Mouse (Mus musculus): ENCODE data around the gene Ccdc107.

The Ccdc107 gene

DNA sequence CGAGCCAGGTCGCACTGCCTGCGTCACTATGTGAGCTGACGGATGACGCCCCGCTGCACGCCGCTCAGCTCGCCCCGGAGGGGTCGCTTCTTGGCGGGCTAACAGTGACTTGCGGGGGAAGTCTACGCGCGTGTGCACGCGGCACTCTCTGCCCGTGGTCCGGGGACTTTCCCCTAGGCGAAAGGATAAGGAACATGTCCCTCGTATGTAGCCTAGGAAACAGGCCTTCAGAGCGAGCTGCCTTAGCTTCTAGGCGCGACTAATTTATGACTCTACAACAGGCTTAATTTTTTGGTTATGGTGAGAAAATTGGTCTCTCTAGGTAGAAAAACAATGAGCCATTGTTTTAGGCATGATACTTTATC lies at the start of gene Ccdc107:
Gene Ccdc107 (plus strand): TSS at position 80 of the 365 bp plus-strand sequence.
- peak; percentile 95 to 97 for DNase-seq (ENCODE audit: low spot score in 2 of 2)

DNA sequence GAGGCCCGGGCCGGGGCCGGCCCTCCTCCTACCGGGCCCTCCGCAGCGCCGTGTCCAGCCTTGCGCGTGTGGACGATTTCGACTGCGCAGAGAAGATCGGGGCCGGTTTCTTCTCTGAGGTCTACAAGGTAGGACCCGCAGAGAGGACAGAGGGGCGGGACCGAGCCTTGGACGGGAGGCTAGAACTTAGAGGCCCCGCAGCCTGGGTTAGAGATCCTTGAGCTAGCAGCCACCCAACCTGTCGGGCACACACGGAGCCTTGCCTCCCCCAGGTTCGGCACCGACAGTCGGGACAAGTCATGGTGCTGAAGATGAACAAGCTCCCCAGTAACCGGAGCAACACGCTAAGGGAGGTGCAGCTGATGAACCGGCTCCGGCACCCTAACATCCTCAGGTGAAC lies 49.2 kb upstream of the Ccdc107 start:
- DNase-seq (ENCODE audit: low spot score in 2 of 2): no peak

DNA sequence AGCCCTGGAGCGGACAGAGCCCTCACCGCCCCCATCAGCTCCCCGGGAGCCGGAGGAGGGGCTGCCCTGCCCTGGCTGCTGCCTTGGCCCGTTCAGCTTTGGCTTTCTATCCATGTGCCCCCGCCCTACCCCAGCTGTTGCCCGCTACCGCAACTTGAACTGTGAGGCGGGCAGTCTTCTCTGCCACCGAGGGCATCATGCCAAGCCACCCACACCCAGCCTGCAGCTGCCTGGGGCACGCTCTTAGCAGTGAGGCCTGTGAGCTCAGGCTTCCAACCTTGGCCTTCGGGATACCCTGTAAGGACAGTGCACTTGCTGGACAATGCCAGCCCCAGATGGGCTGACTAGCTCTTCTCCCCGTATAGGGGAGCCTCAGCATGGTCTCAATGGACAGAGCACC lies 45.4 kb upstream of the Ccdc107 start:
- no peak for DNase-seq (ENCODE audit: low spot score in 2 of 2)

DNA sequence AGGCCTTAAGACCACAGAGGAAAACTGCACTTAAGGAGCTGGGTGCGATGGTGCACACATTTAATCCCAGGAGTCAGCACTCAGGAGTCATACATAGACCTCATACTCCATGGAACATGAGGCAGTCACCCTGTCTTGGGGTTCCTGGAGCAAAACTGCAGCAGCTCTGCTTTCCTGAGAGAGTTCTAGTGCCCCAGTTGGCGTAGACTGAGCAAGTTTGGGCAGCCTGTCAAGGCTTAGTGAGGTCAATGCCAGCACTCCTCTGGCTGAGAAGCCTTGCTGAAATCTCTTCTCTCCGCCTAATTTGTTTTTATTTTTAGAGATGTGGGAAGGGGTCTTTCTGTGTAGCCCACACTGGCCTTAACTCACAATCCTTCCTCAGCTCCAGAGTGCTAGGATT lies 44.1 kb upstream of the Ccdc107 start:
- no peak for DNase-seq (ENCODE audit: low spot score in 2 of 2)

DNA sequence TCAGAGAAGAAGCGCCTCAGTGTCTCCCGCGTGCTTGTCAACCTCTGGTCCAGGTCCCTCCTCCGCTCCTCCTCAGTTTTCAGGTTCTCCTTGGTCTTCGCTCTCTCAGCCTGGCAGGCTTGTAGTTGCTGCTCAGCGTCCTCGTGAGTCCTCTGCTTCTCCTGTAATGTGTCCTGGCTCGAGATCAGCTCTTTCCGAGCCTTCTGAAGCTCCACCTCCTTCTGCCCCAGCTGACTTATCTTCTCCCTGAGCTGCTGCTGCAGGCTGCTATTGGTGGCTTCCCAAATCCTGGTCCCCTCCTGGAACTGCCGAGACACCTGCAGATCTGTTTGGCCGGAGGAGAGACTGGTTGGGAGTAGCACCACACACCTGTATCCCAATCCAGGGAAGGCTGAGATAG lies 40.4 kb upstream of the Ccdc107 start:
- DNase-seq (ENCODE audit: low spot score in 2 of 2): no peak

DNA sequence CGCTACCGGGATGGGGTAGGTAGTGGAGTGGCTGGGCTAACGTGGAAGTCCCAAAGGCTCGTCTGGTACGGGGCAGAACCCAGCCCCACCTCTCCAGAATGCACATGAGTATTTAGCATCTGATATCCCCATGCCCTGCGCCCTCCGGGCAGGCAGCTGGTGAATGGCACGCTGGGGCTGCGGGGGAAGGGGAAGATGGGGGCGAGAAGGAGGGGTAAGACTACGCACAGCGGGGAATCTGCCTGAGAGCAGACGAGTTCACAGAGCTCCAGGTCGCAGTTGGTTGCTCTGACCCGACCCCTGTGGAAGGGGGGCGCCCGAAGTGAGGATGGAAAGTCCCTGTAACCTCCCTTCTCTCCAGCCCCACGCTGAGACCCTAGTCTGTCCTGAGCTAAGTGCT lies 39.3 kb upstream of the Ccdc107 start:
- DNase-seq (ENCODE audit: low spot score in 2 of 2): no peak

DNA sequence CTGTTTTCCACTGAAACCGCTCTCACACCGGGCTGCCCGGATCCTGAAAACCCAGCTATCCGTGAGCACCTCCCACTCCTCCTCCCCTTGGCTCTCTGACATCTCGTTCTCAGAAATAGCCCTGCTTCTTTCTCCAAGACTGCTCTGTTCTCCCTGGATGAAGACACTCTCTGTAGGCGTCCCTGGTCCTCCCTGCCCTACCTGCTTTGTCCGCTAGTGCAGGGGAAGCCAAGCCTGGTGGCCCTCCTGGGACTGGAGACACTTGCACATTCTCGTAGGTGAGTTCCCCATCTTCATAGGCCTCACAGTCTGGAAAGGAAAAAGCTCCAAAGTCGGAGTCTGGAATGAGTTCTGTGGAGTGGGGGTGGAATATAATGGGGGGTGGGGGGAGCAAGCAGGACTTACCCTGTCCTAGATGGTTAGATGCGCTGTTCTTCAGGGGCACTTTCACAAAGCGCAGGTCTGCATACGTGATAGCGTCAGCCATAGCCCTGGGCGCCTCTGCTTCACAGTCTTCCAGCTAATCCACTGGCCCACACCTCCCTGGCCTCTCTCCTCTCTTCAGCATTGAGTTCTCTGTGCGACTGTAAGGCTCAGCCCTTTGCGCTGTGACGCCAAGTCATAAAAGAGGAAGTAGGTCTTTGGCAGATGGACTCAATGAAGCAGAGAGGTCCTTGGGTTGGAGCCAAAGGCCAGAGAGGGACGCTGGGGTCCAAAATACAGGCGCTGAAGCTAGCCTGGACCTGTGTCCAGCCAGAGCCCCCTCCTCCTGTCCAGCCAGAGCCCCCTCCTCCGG lies 38.5 kb upstream of the Ccdc107 start, which contains the start of gene Cd72:
Gene Cd72 (minus strand): TSS at position 588 of the 796 bp plus-strand sequence.
- DNase-seq (ENCODE audit: low spot score in 2 of 2): peak in 1 of 2 experiments; percentile 35

DNA sequence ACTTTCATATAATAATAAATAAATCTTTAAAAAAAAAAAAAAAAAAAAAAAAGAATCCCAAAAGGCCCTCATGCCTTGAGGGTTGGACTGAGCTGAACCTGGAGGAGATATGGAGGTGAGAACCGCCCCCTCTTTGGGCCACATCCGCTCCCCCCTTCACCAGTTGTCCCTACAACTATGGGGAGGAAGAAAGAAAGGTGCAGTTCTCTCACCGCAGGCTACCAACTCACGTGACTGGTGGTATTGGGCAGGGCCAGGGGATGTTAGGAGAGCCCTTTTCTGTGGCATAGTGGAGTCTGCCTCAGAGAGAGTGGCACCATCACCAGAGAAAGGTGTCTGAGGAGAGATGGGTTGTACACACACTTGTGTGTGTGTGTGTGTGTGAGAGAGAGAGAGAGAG lies 36.2 kb upstream of the Ccdc107 start:
- DNase-seq (ENCODE audit: low spot score in 2 of 2): no peak

DNA sequence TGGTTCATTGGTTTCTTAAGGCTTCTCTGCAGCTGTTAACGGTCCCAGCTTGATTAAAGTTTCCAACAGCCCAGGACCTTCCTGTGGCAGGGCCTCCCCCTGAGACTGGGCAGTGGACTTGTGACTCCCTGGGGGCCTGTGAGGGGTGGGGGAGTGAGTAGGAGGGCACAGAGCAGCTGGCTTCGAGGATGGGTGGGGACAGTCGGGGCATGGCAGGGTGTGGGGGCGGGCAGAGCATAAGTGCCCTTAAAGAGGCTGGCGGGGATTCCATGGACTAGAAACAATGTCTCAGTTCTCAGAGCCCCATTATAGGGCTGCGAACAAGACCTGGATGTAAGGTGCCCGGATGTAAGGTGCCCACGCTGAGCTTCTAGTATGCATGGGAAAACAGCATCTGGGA lies 35.6 kb upstream of the Ccdc107 start:
- DNase-seq (ENCODE audit: low spot score in 2 of 2): no peak

DNA sequence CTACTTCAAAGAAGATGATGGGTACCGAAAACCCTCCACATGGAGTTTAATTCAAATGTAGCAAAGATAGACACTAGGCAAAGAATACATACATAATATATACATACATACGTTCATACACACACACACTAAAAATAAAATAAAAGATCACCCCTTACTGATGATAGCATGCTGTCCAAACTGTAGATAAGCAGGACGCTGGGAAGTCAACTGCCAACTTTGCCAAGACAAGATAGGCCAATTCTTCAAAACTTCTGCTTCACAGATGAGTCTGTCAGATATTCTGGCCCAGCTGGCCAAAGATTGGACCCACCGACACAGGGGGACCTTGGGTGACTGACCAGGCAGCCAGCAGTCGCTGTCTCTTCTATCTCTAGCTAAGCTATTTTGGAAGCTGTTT lies 29.6 kb upstream of the Ccdc107 start:
- no peak for DNase-seq (ENCODE audit: low spot score in 2 of 2)

DNA sequence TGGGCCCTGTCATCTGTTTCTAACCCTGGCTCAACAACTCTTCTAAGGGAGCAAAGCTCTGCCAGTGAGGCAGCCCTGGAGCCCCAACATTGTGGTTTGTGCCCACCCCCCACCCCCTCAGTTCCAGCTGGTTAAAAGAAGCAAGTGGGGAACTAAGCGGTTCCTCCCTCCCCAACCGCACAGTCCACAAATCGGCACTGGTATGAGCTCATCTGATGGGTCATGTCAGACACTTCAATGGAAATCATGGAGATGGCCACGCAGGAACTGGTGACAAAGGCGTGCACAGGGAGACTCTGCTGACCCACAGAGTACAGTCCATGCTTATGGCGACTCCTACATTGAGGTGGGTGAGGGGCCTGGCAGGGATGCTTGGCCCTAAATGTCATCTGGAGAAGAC lies 26.8 kb upstream of the Ccdc107 start:
- no peak for DNase-seq (ENCODE audit: low spot score in 2 of 2)

DNA sequence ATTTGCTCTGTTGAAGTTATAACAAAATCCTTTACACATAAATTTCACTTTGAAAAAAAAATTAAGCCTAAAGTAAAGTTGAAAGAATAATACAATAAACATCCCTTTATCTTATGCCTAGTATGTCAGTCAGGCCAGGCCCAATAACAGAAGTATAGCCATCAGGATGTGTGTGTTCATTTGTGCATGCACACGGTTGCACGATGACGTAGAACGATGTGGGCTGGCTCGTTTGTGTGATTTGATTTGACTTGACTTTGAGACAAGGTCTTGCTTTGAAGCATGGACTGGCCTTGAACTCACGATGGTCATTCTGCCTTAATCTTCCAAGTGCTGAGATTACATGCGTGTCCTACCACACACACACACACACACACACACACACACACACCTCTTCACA lies 25.8 kb upstream of the Ccdc107 start:
- no peak for DNase-seq (ENCODE audit: low spot score in 2 of 2)

DNA sequence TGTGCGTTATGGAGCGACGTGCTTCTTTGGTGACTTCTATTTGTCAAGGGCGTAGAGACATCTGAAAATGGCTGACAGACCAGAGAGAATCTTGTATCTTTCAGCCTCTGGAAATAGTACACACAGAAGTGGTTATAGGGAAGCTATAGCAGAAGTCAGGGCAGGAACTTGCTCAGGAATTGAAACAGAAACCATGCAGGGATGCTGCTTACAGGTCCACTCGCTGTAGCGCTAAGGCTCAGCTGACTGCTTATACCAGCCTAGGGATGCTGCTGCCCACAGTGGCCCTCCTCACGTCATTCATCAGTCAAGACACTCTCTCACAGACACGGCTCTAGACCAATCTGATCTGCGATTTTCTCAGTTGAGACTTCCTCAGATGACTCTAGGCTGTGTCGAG lies 22.4 kb upstream of the Ccdc107 start:
- no peak for DNase-seq (ENCODE audit: low spot score in 2 of 2)

DNA sequence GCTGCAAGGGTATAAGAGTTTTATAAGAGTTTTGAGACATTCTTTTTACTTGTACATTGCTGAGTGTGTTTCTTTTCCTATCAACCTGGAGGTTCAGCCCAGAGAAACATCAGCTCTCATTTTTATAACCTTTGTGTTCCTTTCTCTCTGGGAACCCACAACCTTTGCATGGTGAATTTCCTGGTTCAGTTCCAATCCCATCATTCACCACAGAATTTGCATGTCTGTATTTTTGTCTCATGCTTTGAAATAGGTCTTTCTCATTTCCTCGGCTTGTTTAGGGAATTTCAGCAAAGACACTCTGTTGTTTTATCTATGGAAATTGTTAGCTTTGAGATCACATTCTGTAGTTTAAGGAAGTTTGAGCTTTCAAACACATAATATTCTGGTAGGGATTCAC lies 19.1 kb upstream of the Ccdc107 start:
- no peak for DNase-seq (ENCODE audit: low spot score in 2 of 2)

DNA sequence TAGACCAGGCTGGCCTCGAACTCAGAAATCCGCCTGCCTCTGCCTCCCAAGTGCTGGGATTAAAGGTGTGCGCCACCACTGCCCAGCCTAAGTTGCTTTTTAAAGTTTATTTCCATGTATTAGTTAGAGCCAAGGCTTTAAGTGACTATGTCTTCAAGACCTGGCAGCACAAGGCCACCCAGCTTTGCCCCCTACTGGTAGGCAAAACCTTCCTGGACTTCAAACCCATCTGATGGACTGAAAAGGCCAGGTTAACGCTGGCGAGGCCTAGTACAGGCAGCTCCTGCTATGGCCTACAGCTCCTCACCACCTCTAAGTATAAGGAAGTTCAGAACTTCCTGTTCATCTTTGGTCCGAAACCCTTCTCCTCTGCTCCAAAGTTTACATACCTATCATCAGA lies 16.1 kb upstream of the Ccdc107 start:
- DNase-seq (ENCODE audit: low spot score in 2 of 2): no peak

DNA sequence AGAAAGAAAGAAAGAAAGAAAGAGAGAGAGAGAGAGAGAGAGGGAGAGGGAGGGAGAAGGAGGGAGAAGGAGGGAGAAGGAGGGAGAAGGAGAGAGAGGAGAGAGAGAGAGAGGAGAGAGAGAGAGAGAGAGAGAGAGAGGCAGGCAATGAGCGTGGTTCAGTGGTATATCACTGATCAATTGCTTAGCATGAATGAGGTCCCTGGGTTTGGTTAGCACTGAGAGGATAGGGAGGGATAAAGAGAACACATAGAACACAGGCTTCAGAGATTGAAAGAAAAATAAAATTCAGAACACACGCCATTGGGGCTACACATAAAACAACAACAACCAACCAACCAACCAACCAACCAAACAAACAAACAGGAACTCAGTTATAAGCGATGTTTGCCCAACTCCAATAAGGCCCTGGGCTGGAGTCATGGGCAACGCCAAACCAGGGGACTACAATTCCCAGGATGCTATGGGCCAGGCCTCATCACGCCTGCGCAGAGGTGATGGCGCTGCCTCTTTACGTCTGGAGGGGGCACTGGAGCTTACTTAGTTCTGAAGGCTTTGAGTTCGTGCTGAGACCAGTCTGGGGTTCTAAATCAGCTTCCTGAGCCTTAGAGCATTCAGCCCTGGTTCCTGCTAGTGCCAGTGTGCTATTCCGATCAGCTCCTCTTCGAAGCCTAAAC lies 14.7 kb upstream of the Ccdc107 start:
- DNase-seq (ENCODE audit: low spot score in 2 of 2): peak; percentile 85 to 90

DNA sequence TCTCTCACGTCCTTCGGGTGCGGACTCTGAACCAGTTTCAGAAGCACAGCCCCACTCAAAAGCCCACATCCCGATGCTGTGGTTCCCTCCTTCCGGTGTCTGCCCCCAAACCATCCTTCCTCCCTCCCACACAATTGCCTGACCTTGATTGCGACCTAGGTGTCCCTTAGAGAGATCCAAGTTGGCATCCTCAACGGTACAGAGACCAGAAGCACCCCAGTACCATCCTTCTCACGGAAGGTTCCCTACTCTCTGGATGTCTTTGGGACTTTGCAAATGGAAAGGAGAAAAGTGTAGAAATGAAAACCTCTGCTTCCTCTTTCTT lies 14.2 kb upstream of the Ccdc107 start:
- DNase-seq (ENCODE audit: low spot score in 2 of 2): no peak

DNA sequence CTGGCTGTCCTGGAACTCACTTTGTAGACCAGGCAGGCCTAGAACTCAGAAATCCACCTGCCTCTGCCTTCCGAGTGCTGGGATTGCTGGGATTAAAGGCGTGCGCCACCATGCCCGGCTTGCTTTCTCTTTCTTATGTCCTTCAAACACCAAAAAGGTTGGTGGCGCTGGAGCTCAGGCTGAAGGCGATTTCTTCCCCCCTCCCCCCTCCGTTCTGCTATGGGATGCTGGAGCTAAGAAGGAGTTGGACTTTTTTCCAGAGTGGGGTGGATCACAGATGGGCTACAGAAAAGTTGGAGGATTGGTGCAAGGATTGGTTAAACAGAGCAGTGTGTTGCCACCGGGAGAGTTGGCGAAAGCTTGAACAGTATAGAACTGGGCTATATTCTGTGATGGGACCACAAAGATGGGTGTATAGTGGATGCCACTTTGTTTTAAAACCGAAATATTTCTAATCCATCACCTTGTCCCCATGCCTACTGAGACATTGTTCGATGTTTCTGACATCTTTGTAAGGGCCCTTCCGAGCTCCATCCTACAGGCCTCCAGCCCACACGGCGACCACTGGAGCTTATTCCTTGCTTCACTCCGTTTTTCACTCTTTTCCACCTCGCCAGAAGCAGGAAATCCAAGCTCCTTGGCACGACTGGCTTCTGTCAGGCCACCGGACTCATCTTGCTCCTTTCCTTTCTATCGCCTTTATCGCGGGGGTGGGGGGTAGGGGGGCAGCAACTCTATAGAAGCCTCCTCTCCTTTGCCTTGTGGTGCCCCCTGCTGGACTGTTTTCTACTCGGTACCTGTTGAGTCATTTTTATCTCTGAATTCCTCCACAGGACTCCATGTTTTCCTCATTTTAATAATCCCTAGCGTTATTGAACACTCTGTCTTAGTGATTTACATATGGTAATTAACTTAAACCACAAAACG lies 13.5 kb upstream of the Ccdc107 start:
- peak in 1 of 2 experiments; percentile 51 for DNase-seq (ENCODE audit: low spot score in 2 of 2)

DNA sequence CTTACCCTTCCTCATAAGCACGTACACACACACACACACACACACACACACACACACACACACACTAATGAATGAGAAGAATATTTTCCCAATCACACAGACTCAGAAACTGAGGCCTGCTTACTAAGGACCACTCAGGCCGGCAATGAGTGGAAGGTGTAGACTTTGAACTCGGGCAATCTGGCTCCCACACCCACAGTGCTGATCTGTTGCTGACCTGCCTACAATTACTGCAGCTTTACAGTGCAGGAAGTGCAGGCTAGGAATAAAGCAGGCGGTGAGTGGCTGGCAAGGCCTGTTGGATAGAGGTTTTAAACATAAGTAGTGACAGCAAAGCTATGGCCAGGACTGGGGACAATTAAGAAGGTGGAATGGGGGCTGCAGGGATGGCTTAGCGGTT lies 11.7 kb upstream of the Ccdc107 start:
- no peak for DNase-seq (ENCODE audit: low spot score in 2 of 2)

DNA sequence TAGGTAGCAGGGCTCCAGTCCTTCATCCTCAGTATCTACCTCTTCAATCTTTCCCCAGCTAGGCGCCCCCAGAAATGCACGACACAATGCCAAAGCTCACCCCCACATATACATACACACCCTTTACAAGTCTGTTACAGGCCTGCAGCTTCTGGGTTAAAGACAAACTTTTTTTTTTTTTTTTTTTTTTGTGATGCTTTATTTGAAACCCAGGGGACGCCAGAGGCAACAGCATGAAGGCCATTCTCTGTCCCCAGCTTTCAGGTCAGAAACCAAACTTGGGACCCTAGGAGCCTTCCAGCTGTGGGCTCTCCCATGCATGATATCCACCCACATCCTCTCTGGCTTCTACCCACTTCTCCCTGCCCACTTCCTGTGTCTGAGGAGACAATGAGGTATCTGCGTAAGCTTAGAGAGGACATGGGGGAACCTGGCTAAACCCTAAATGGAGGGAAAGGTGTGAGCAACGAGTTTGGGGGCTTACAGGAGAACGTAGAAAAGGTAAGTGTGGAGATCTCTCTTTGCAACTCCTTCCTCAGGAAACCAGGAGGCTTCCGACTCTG lies 10.7 kb upstream of the Ccdc107 start:
- DNase-seq (ENCODE audit: low spot score in 2 of 2): no peak

DNA sequence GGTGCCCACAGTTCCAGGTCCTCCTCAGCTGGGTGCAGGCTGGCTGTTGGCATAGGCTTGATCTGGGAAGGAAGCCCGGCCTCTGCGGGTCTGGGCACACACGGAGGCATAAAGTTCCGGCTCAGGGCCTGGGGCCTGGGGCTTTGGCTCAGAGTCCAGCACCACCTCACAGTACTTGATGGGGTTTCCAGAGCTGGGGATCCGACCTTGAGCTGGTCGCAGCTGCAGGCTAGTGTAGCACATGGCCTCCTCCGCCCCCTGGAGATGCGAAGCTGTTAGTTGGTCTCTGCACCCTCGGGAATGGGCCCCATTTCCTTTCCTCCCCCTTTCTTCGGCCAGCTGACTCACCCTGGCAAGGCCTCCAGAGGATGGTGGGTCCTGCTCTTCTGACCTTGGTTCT lies 10.1 kb upstream of the Ccdc107 start:
- no peak for DNase-seq (ENCODE audit: low spot score in 2 of 2)

DNA sequence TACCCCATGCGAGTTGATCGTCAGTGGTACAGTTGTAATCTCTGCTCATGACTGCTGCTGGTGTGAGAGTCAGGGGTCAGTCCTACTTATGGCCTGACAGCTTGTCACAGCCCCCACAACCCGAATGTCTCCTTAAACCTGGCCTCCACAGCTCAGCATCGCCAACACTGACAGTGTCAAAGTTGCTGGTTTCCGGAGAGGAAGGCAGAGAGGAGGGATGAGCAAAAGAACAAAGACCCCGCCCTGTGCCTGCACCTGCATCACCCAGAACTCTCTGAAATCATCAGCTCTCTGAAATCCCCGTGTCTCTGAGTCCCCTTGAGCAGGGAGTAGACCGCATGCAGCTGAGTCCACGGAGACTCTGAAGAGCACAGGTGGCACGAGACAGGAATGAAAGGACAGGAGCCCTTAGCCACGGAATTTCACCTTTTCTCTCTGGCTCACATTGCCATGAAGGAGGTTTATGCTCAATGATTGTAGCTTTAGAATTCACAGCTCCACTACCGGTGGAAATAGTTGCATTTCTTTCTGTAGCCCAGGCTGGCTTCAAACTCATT lies 9.1 kb upstream of the Ccdc107 start, which contains the start of gene Sit1:
Gene Sit1 (minus strand): TSS at position 200 of the 557 bp plus-strand sequence.
- no peak for DNase-seq (ENCODE audit: low spot score in 2 of 2)

All from heart, adult 9 months (tissue).